Mouse (Mus musculus): ENCODE data around the gene Cux1.

DNA sequence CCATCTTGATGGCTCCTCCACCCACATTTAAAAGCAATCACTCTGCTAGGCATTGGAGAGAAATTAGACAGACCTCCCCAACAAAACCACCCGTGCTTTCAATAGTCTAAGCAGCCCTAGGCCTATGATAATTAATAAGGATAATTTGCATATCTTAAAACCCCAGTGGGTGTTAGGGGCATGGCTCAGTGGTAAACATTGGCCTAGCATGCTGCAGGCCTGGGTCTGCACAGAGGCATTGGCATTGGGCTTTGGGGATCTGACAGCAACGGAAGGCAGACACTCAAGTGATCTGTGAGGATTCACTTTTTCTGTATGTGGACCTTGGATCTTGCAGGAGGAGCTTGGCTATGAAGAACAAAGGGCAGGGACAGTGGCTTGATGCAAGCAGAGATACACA, 274.9 kb downstream of the Cux1 start:
- TF ChIP-seq POLR2A (IDR thresholded peaks at IDR 0.05; ENCODE audit: extremely low read depth, insufficient read depth, low read length): no peak
- TF ChIP-seq CTCF (IDR thresholded peaks at IDR 0.05; ENCODE audit: extremely low read depth, insufficient read depth, low read length): no peak
